Comparison of ENCODE assay signal across 26 mouse cellular contexts in the genomic region with DNA sequence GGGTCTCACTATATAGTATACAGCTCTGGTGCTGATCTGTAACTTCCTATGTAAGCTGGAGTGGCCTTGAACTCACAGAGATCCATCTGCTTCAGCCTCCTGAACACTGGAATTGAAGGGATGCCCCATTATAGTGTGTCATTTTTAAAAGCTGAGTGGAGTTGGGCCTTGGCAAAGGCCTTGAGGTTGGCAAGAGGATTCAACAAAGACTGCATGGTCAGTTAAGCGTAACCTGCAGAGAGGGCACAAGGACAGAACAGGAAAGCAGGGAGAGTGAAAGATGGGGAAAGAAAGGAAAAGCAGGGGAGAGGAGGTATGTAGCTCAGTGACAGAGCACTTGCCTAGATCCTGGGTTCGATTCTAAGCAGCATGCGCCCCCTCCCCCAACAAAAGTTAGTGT. TPM values are rescaled to one million over a fixed set of nuclear protein-coding genes. Genes with fewer than 3 reads are reported as not detected.
DNase-seq lines count a peak whose midpoint lies in the region; ATAC-seq lines count a peak whose summit lies in the region.
"Had no signal": no experiment of that assay in that cellular context is flagged by ENCODE, and none has a peak within 500 bp of the region (broad histone marks: within the 10 kb centered on the region; RNA-seq: fewer than 3 reads in every experiment).

No protein-coding gene starts in this region.

- H3K4me1 ChIP-seq in kidney, embryonic 15.5 days, result peaks cover 16% of the 10 kb centered on the region
- H3K4me1 ChIP-seq in heart, embryonic 11.5 days (ENCODE audit: control insufficient read depth, insufficient read depth, low read length), result peaks cover 8% of the 10 kb centered on the region

- peaks cover 14% of the 10 kb centered on the region for H3K27me3 ChIP-seq in kidney, embryonic 15.5 days
- H3K27me3 ChIP-seq in heart, embryonic 11.5 days (ENCODE audit: control insufficient read depth, insufficient read depth, low read length), result peaks cover 10% of the 10 kb centered on the region
- H3K27me3 ChIP-seq: Patski had no signal

- 91% methylated on average over 3 of the region's 3 CpGs for WGBS in kidney, embryonic 15.5 days
- 81% methylated on average over 3 of the region's 3 CpGs for WGBS in heart, embryonic 11.5 days (ENCODE audit: insufficient replicate concordance)

- no peak overlapping the region for H3K9ac ChIP-seq in kidney, embryonic 15.5 days
- H3K9ac ChIP-seq in heart, embryonic 11.5 days (ENCODE audit: low read depth, low read length), result no peak overlapping the region
- H3K9ac ChIP-seq: forebrain, embryonic 13.5 days; heart, embryonic 12.5 days; heart, embryonic 15.5 days; hindbrain, embryonic 13.5 days had no signal

- H3K9me3 ChIP-seq in kidney, embryonic 15.5 days (replicated peaks), result no peaks in the 10 kb centered on the region
- no peaks in the 10 kb centered on the region for H3K9me3 ChIP-seq in heart, embryonic 11.5 days (replicated peaks; ENCODE audit: control insufficient read depth, low read length)
- H3K9me3 ChIP-seq: forebrain, embryonic 10.5 days; forebrain, embryonic 13.5 days; heart, embryonic 15.5 days; hindbrain, embryonic 10.5 days; hindbrain, embryonic 13.5 days had no signal

- peak; percentile 38 for DNase-seq in kidney, adult 18-20 months
- peak; percentile 76 for DNase-seq in kidney, adult 9 months
- DNase-seq in kidney, postnatal 4 days, result no peak
- peak; percentile 47 to 68 for DNase-seq in kidney, postnatal 25 days
- DNase-seq in ovary, adult 18-20 months (ENCODE audit: low spot score), result no peak
- DNase-seq: adrenal gland, postnatal 10 days; adrenal gland, postnatal 36 days; B cell, adult 2 months; cerebellum, adult 18-20 months; cerebellum, adult 9-10 months; cerebellum, postnatal 14 days; gastrocnemius, adult 2 months; gastrocnemius, postnatal 14 days; heart, adult 11 months; heart, postnatal 10 days; heart, postnatal 36 days had no signal

- ATAC-seq in kidney, embryonic 15.5 days (replicated peaks; ENCODE audit: low FRiP score), result no peak
- no peak for ATAC-seq in heart, embryonic 11.5 days (replicated peaks; ENCODE audit: insufficient number of reproducible peaks, low FRiP score, low TSS enrichment)
- ATAC-seq: forebrain, embryonic 13.5 days; forebrain, embryonic 16.5 days; Patski had no signal

- no peak overlapping the region for H3K4me2 ChIP-seq in kidney, embryonic 15.5 days
- H3K4me2 ChIP-seq in heart, embryonic 11.5 days, result no peak overlapping the region
- H3K4me2 ChIP-seq: forebrain, embryonic 13.5 days; heart, embryonic 12.5 days; heart, embryonic 15.5 days; hindbrain, embryonic 13.5 days had no signal

- H3K36me3 ChIP-seq in kidney, embryonic 15.5 days, result no peaks in the 10 kb centered on the region
- H3K36me3 ChIP-seq in heart, embryonic 11.5 days (ENCODE audit: control insufficient read depth, insufficient read depth, low read length), result no peaks in the 10 kb centered on the region
- H3K36me3 ChIP-seq: forebrain, embryonic 10.5 days; heart, embryonic 12.5 days; heart, embryonic 15.5 days; hindbrain, embryonic 10.5 days; hindbrain, embryonic 13.5 days had no signal

- H3K27ac ChIP-seq in kidney, embryonic 15.5 days, result no peak overlapping the region
- no peak overlapping the region for H3K27ac ChIP-seq in heart, embryonic 11.5 days (ENCODE audit: low read depth, low read length)
- H3K27ac ChIP-seq: forebrain, embryonic 10.5 days; forebrain, embryonic 13.5 days; gastrocnemius, adult 2 months; heart, embryonic 15.5 days; hindbrain, embryonic 10.5 days; hindbrain, embryonic 13.5 days had no signal

- no peak overlapping the region for H3K4me3 ChIP-seq in kidney, embryonic 15.5 days (replicated peaks)
- H3K4me3 ChIP-seq in heart, embryonic 11.5 days (ENCODE audit: low read depth, low read length), result no peak overlapping the region
- H3K4me3 ChIP-seq: forebrain, embryonic 10.5 days; forebrain, embryonic 13.5 days; gastrocnemius, adult 2 months; heart, embryonic 12.5 days; heart, embryonic 15.5 days; hindbrain, embryonic 10.5 days; hindbrain, embryonic 13.5 days had no signal

RNA-seq across cellular contexts. Expression of gene Zfp688, which starts 3.4 kb away (rescaled TPM):
- polyA plus RNA-seq in kidney, embryonic 15.5 days (2015; fragmentation: Nextera tagmentation; extraction: Ambion mirVana), result 24.5 and 27.1 TPM in 2 replicates
- polyA plus RNA-seq in heart, embryonic 11.5 days (2014; fragmentation: Nextera tagmentation; extraction: Ambion mirVana), result 14.7 and 23.5 TPM in 2 replicates

RNA-seq across cellular contexts. Expression of gene Zfp764, which starts 18.7 kb away (rescaled TPM):
- 7.6 and 8.0 TPM in 2 replicates for polyA plus RNA-seq in kidney, embryonic 15.5 days (2015; fragmentation: Nextera tagmentation; extraction: Ambion mirVana)
- polyA plus RNA-seq in heart, embryonic 11.5 days (2014; fragmentation: Nextera tagmentation; extraction: Ambion mirVana), result 4.6 and 4.8 TPM in 2 replicates

RNA-seq across cellular contexts. Expression of gene Zfp689, which starts 23.7 kb away (rescaled TPM):
- polyA plus RNA-seq in kidney, embryonic 15.5 days (2015; fragmentation: Nextera tagmentation; extraction: Ambion mirVana), result 8.1 and 8.9 TPM in 2 replicates
- 5.3 and 5.8 TPM in 2 replicates for polyA plus RNA-seq in heart, embryonic 11.5 days (2014; fragmentation: Nextera tagmentation; extraction: Ambion mirVana)

RNA-seq across cellular contexts. Expression of gene E430018J23Rik, which starts 31.9 kb away (rescaled TPM):
- polyA plus RNA-seq in kidney, embryonic 15.5 days (2015; fragmentation: Nextera tagmentation; extraction: Ambion mirVana), result 7.1 and 8.0 TPM in 2 replicates
- polyA plus RNA-seq in heart, embryonic 11.5 days (2014; fragmentation: Nextera tagmentation; extraction: Ambion mirVana), result 4.9 and 5.6 TPM in 2 replicates

RNA-seq across cellular contexts. Expression of gene Prr14, which starts 34.1 kb away (rescaled TPM):
- 36.0 and 47.4 TPM in 2 replicates for polyA plus RNA-seq in kidney, embryonic 15.5 days (2015; fragmentation: Nextera tagmentation; extraction: Ambion mirVana)
- polyA plus RNA-seq in heart, embryonic 11.5 days (2014; fragmentation: Nextera tagmentation; extraction: Ambion mirVana), result 39.7 and 41.1 TPM in 2 replicates

Comparison
In these comparisons a context has a peak if more than half of its experiments do, and no peak if none do; other contexts are left out.
1. DNase-seq: peak in kidney, adult 18-20 months (single experiment), kidney, adult 9 months (single experiment) and kidney, postnatal 25 days (2 of 2); none in kidney, postnatal 4 days (0 of 2) and ovary, adult 18-20 months (single experiment).